Mouse (Mus musculus) stomach, embryonic 14.5 days (tissue): ENCODE results near the gene Orai1. TPM values are rescaled to one million over a fixed set of nuclear protein-coding genes. Genes with fewer than 3 reads are reported as not detected.
"Not testable (repeated sequence)": the region's sequence is repeated elsewhere in the genome, so short reads cannot be mapped to it uniquely, and the experiment has no call there.

Experiments
- ATAC-seq: fragments of 200-750 bp; cut with Nextera tagmentation; 2 replicates; pipeline ENCODE4 v1.8.0; 2017; ENCODE audit warnings: low read depth, moderate TSS enrichment; ENCODE audit not compliant: insufficient number of reproducible peaks, insufficient read depth, low FRiP score
- H3K27ac ChIP-seq: fragments of 300-500 bp; sonication (generic); 2 replicates; pipeline ENCODE4 v1.5.1; 2014; ENCODE audit warnings: mild to moderate bottlenecking, low read length, moderate library complexity, mixed read lengths
- H3K27me3 ChIP-seq: fragments of 300-500 bp; sonication (generic); 2 replicates; pipeline ENCODE4 v1.6.1; 2014; ENCODE audit warnings: low read length, control low read depth, mixed read lengths; ENCODE audit not compliant: control insufficient read depth, insufficient read depth
- H3K36me3 ChIP-seq: fragments of 300-500 bp; sonication (generic); 2 replicates; pipeline ENCODE4 v1.6.1; 2014; ENCODE audit warnings: mild to moderate bottlenecking, control low read depth, low read length, moderate library complexity, mixed read lengths; ENCODE audit not compliant: control insufficient read depth, insufficient read depth
- H3K4me1 ChIP-seq: fragments of 300-500 bp; sonication (generic); 2 replicates; pipeline ENCODE4 v1.6.1; 2014; ENCODE audit warnings: low read length, control low read depth, mixed read lengths; ENCODE audit not compliant: control insufficient read depth, insufficient read depth
- H3K4me2 ChIP-seq: fragments of 300-500 bp; sonication (generic); replicated peaks from 2 replicates; pipeline ENCODE4 v1.6.1; 2014; ENCODE audit warnings: low read depth, low read length, control low read depth
- H3K4me3 ChIP-seq: fragments of 300-500 bp; sonication (generic); 2 replicates; pipeline ENCODE4 v1.5.1; 2014; ENCODE audit warnings: low read depth, low read length, control low read depth
- H3K9ac ChIP-seq: fragments of 300-500 bp; sonication (generic); replicated peaks from 2 replicates; pipeline ENCODE4 v1.6.1; 2014; ENCODE audit warnings: low read depth, mild to moderate bottlenecking, control low read depth, low read length, moderate library complexity, mixed read lengths
- H3K9me3 ChIP-seq: fragments of 300-500 bp; sonication (generic); 2 replicates; pipeline ENCODE4 v1.6.1; 2016; ENCODE audit warnings: low read depth, low read length, control low read depth; ENCODE audit not compliant: control insufficient read depth
- WGBS: fragments of 180-500 bp; shearing (Covaris S2); extraction: QIAGEN DNeasy Blood & Tissue Kit; methylation state at CpG from one replicate; pipeline ENCODE4 v1.1.7; 2014; 5-methylcytosine and 5-hydroxymethylcytosine counted together
- polyA plus RNA-seq: library from polyadenylated mRNA; unstranded; fragments of >200 nt; fragmentation: Nextera tagmentation; extraction: Ambion mirVana; gene quantifications from 2 replicates; pipeline ENCODE4 v1.2.1, GENCODE M21; 2014

The Orai1 gene
- polyA plus RNA-seq, 1 experiment from 2014 or later, result 17.8 TPM

GRCm38 (mm10) chr5:123059757-123060520 is 45.1 kb downstream of the Orai1 start:
- H3K27ac ChIP-seq, result peak overlapping the region; percentile 71
- no peak overlapping the region for H3K9ac ChIP-seq
- H3K4me3 ChIP-seq, result no peak overlapping the region
- H3K9me3 ChIP-seq, result no peaks in the 10 kb centered on the region
- 0 out of 2 replicates have a peak overlapping the region, but pooled peaks have one; percentile 14 for H3K4me2 ChIP-seq
- no peaks in the 10 kb centered on the region for H3K36me3 ChIP-seq
- H3K27me3 ChIP-seq, result no peaks in the 10 kb centered on the region
- WGBS, result 13% methylated on average over 14 of the region's 14 CpGs
- 0 out of 2 replicates have a peak, but pooled peaks cover 9% of the 10 kb centered on the region for H3K4me1 ChIP-seq
- ATAC-seq, result no peak

GRCm38 (mm10) chr5:123060706-123061401 is 46.0 kb downstream of the Orai1 start:
- peak overlapping the region; percentile 71 for H3K27ac ChIP-seq
- H3K4me2 ChIP-seq, result no peak overlapping the region
- H3K4me1 ChIP-seq, result 0 out of 2 replicates have a peak, but pooled peaks cover 9% of the 10 kb centered on the region

GRCm38 (mm10) chr5:123061402-123061749 is 46.5 kb downstream of the Orai1 start:
- not testable (repeated sequence) for ATAC-seq, H3K9ac ChIP-seq, H3K27ac ChIP-seq, H3K9me3 ChIP-seq, H3K27me3 ChIP-seq, H3K4me1 ChIP-seq, H3K4me3 ChIP-seq, H3K4me2 ChIP-seq, H3K36me3 ChIP-seq
- 76% methylated on average over 5 of the region's 6 CpGs for WGBS

More at GRCm38 (mm10) chr5:123060706-123061401, 46.0 kb downstream of the Orai1 start:
- H3K4me3 ChIP-seq, result no peak overlapping the region
- WGBS, result 51% methylated on average over 9 of the region's 9 CpGs
- H3K27me3 ChIP-seq, result no peaks in the 10 kb centered on the region
- no peaks in the 10 kb centered on the region for H3K36me3 ChIP-seq
- no peak overlapping the region for H3K9ac ChIP-seq
- no peak for ATAC-seq
- no peaks in the 10 kb centered on the region for H3K9me3 ChIP-seq

GRCm38 (mm10) chr5:123063141-123063540 is 48.3 kb downstream of the Orai1 start:
- Histone ChIP-seq H3K4me1 (0 out of 2 replicates have a peak, but pooled peaks cover 9% of the 10 kb centered on the region), H3K9me3 (no peaks in the 10 kb centered on the region), H3K27ac (no peak overlapping the region), H3K4me3 (no peak overlapping the region), H3K36me3 (no peaks in the 10 kb centered on the region), H3K9ac (no peak overlapping the region), H3K4me2 (no peak overlapping the region), H3K27me3 (no peaks in the 10 kb centered on the region)
- 88% methylated on average over 3 of the region's 3 CpGs for WGBS
- ATAC-seq, result no peak

- no peak overlapping the region for H3K4me2 ChIP-seq
- no peaks in the 10 kb centered on the region for H3K27me3 ChIP-seq
- 28% methylated on average over 6 of the region's 6 CpGs for WGBS
- 0 out of 2 replicates have a peak, but pooled peaks cover 6% of the 10 kb centered on the region for H3K4me1 ChIP-seq
- H3K9ac ChIP-seq, result no peak overlapping the region
- H3K36me3 ChIP-seq, result no peaks in the 10 kb centered on the region
- H3K4me3 ChIP-seq, result no peak overlapping the region
- H3K9me3 ChIP-seq, result no peaks in the 10 kb centered on the region
- no peak for ATAC-seq
- H3K27ac ChIP-seq, result no peak overlapping the region
These were observed 49.3 kb downstream of the Orai1 start for GRCm38 (mm10) chr5:123064207-123064606.

GRCm38 (mm10) chr5:123067395-123067995 is 52.6 kb downstream of the Orai1 start:
- no peak overlapping the region for H3K4me3 ChIP-seq
- no peaks in the 10 kb centered on the region for H3K36me3 ChIP-seq
- no peaks in the 10 kb centered on the region for H3K9me3 ChIP-seq
- no peak overlapping the region for H3K4me2 ChIP-seq
- 14% methylated on average over 6 of the region's 6 CpGs for WGBS
- H3K27me3 ChIP-seq, result no peaks in the 10 kb centered on the region
- H3K9ac ChIP-seq, result no peak overlapping the region
- no peak overlapping the region for H3K27ac ChIP-seq
- no peaks in the 10 kb centered on the region for H3K4me1 ChIP-seq
- peak; percentile 33; the same call in 1 of the 2 replicates for ATAC-seq

GRCm38 (mm10) chr5:123068115-123068514 is 53.2 kb downstream of the Orai1 start, which contains the start of gene Tmem120b:
Gene Tmem120b (plus strand): TSS chr5:123068415.
- Histone ChIP-seq H3K36me3 (no peaks in the 10 kb centered on the region), H3K4me3 (no peak within 1 kb of the TSS), H3K4me1 (no peaks in the 10 kb centered on the region), H3K4me2 (no peak within 1 kb of the TSS), H3K9ac (no peak within 1 kb of the TSS), H3K27ac (no peak within 1 kb of the TSS), H3K27me3 (no peaks in the 10 kb centered on the region), H3K9me3 (no peaks in the 10 kb centered on the region)
- no peak for ATAC-seq
- WGBS, result 87% methylated on average over 12 of the region's 12 CpGs

GRCm38 (mm10) chr5:123068714-123069113 is 53.8 kb downstream of the Orai1 start:
- Histone ChIP-seq H3K36me3 (no peaks in the 10 kb centered on the region), H3K4me1 (no peaks in the 10 kb centered on the region), H3K4me3 (no peak overlapping the region), H3K4me2 (no peak overlapping the region), H3K9ac (no peak overlapping the region), H3K9me3 (no peaks in the 10 kb centered on the region), H3K27me3 (no peaks in the 10 kb centered on the region), H3K27ac (no peak overlapping the region)
- 95% methylated on average over 2 of the region's 2 CpGs for WGBS
- ATAC-seq, result no peak
